Mouse (Mus musculus): ENCODE results near the gene Cand2. TPM values are rescaled to one million over a fixed set of nuclear protein-coding genes. Genes with fewer than 3 reads are reported as not detected.
"Not testable (repeated sequence)": the region's sequence is repeated elsewhere in the genome, so short reads cannot be mapped to it uniquely, and the experiment has no call there.

Gene Cand2
- polyA plus RNA-seq, 1 experiment from 2014 or later = 33.6 TPM

DNA sequence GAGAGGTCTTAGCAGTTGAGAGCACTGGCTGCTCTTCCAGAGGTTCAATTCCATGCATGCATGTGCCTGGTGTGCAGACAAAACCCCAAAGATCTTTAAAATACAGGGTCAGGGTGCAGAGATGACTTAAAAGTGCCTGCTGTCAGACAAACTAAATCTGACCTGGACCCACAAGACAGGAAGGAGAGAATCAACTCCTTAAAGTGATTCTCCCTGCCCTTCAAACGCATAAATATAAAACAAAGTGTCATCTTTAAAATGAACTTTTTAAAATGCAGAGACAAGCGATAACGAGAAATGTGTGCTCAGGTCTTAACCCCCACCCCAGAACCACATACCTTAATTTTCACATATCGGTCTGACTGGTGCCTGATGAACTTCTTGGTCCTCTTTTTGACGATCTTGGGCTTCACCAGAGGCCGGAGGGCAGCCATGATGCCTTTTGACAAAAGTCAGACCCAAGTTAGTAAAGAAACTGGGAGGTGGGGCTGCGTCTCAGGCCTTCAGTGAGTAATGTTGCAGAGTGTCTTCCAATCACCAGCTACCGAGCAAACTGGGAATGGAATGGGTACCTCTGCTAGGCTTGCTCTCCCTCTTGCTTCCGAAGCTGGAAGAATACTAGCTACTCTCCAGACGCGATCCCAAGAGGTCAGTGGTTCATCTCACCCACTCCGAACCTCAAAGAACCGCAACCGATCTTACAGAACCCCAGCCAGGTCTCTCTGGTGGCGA is 33.3 kb downstream of the Cand2 start:
- H3K4me1 ChIP-seq = peaks cover 24% of the 10 kb centered on the region
- H3K4me3 ChIP-seq (replicated peaks) = peak overlapping the region; percentile 77
- H3K4me2 ChIP-seq (replicated peaks) = peak overlapping the region; percentile 80
- 3% methylated on average over 15 of the region's 15 CpGs for WGBS
- no peaks in the 10 kb centered on the region for H3K27me3 ChIP-seq
- H3K9me3 ChIP-seq (replicated peaks) = no peaks in the 10 kb centered on the region
- H3K27ac ChIP-seq (replicated peaks) = peak overlapping the region; percentile 97
- peaks cover 47% of the 10 kb centered on the region for H3K36me3 ChIP-seq
- H3K9ac ChIP-seq = peak overlapping the region; percentile 85
- no peak for ATAC-seq (ENCODE audit: insufficient number of reproducible peaks, low FRiP score, low TSS enrichment, low read depth)

DNA sequence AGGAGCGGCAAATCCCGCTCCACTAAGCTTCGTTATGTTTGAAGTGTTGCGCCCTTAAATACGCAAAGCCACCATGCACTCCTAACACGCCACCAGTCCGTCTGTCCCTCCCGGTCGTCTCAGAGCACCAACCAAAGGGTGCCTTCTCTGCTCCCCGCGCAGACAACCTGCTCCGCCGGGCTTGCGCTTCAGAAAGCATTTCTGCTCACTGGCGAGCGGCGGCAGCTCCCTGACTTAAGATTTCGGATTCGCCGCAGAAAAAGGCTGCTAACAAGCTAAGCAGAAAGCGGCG is 33.8 kb downstream of the Cand2 start:
- H3K4me3 ChIP-seq (replicated peaks) = peak overlapping the region; percentile 77
- H3K4me2 ChIP-seq (replicated peaks) = peak overlapping the region; percentile 80
- no peak for ATAC-seq (ENCODE audit: insufficient number of reproducible peaks, low FRiP score, low TSS enrichment, low read depth)
- peaks cover 42% of the 10 kb centered on the region for H3K36me3 ChIP-seq
- under 1% methylated on average over 22 of the region's 22 CpGs for WGBS
- H3K27me3 ChIP-seq = no peaks in the 10 kb centered on the region
- peaks cover 24% of the 10 kb centered on the region for H3K4me1 ChIP-seq
- H3K27ac ChIP-seq (replicated peaks) = peak overlapping the region; percentile 97
- H3K9me3 ChIP-seq (replicated peaks) = no peaks in the 10 kb centered on the region
- H3K9ac ChIP-seq = peak overlapping the region; percentile 85

DNA sequence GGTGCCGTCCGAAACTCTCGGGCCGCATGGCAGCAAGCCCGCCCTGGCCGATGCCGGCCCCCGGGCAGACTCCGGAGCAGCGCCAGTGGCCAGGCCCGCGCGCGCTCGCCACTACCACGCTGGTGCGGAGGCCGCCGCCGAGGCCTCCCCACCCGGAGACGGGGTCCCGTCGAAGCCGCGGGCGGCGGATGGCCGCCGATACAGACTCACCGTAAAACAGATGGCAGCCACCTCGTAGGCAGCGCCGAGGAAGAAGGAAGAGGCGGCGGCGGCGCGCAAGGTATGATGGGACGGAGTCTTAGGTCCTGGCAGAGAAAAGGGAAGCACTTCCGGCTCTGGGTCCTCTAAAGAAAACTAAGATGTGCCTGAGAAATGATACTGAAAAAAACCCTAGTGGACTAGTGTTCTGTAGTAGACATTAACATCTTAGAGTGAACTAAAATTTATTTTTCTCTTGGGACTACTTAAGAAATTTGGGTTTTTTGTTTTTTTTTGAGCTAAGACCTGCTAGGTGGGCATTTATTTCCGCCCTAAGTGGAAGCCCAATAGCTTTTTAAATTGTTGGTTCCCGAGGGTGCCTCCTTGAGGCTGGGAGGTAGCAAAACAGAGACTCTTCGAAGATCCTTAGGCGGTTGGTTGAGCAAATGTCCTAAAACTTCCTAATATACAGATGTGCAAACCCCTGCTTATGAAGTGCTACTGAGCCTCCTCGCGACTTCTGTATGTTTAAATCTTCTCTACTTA is 34.3 kb downstream of the Cand2 start, which contains the start of gene Rpl32:
Gene Rpl32, minus strand, starts transcription at position 260 of the 744 bp plus-strand sequence.
- Histone ChIP-seq H3K4me2 (replicated peaks) (peak within 1 kb of the TSS; percentile 80), H3K4me1 (peaks cover 22% of the 10 kb centered on the region), H3K4me3 (replicated peaks) (peak within 1 kb of the TSS; percentile 77), H3K27me3 (no peaks in the 10 kb centered on the region), H3K27ac (replicated peaks) (peak within 1 kb of the TSS; percentile 97), H3K36me3 (peaks cover 37% of the 10 kb centered on the region), H3K9ac (peak within 1 kb of the TSS; percentile 85), H3K9me3 (replicated peaks) (no peaks in the 10 kb centered on the region)
- WGBS = under 1% methylated on average over 47 of the region's 47 CpGs
- peak; percentile 86 for ATAC-seq (ENCODE audit: insufficient number of reproducible peaks, low FRiP score, low TSS enrichment, low read depth)

DNA sequence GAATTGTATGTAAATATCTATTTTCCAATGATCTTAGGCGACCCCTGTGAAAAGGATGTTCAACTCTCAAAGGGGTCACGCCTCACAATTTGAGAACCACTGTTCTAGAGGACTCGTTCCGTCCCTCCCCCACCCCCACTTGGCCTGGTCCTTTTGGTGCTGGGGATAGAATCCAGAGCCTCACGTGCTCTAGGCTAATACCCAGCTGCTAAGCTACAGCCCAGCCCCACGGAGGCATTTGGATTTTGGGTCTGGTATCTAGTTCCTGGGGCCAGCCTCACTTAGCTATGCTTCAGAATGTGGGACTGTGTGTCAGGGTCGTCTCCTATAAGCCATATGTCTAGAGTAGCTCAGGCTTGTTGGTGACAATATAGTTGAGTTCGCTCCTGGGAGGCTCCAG is 37.3 kb downstream of the Cand2 start:
- H3K4me2 ChIP-seq (replicated peaks) = no peak overlapping the region
- peaks cover 9% of the 10 kb centered on the region for H3K4me1 ChIP-seq
- ATAC-seq (ENCODE audit: insufficient number of reproducible peaks, low FRiP score, low TSS enrichment, low read depth) = no peak
- H3K27ac ChIP-seq (replicated peaks) = no peak overlapping the region
- no peak overlapping the region for H3K4me3 ChIP-seq (replicated peaks)
- no peak overlapping the region for H3K9ac ChIP-seq
- peaks cover 8% of the 10 kb centered on the region for H3K36me3 ChIP-seq
- H3K9me3 ChIP-seq (replicated peaks) = no peaks in the 10 kb centered on the region
- 65% methylated on average over 8 of the region's 8 CpGs for WGBS
- H3K27me3 ChIP-seq = no peaks in the 10 kb centered on the region

DNA sequence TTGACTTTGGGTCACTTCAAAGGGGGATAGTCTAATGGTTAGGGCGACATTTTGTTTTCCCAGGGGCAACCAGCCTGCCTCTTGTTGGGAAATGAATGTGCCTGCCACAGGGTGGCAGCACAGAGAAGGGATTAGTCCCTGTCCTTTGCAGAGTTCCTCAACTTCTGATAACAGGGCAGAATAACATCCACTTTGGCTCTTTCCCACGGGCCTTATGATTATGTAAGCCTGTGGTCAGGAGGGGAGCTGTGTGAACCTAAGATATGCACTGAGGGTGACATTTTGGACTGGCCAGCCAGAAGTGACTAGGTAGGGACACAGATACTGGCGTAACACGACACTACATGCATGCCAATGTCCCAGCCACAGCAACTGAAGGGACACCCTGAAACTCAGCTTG is 39.8 kb downstream of the Cand2 start:
- no peaks in the 10 kb centered on the region for H3K27me3 ChIP-seq
- H3K4me1 ChIP-seq = no peaks in the 10 kb centered on the region
- no peak overlapping the region for H3K9ac ChIP-seq
- no peak overlapping the region for H3K4me2 ChIP-seq (replicated peaks)
- 0 out of 2 replicates have a peak, but pooled peaks have one; percentile 25 for ATAC-seq (ENCODE audit: insufficient number of reproducible peaks, low FRiP score, low TSS enrichment, low read depth)
- no peaks in the 10 kb centered on the region for H3K9me3 ChIP-seq (replicated peaks)
- WGBS = 26% methylated on average over 4 of the region's 4 CpGs
- no peaks in the 10 kb centered on the region for H3K36me3 ChIP-seq
- no peak overlapping the region for H3K4me3 ChIP-seq (replicated peaks)
- H3K27ac ChIP-seq (replicated peaks) = no peak overlapping the region

DNA sequence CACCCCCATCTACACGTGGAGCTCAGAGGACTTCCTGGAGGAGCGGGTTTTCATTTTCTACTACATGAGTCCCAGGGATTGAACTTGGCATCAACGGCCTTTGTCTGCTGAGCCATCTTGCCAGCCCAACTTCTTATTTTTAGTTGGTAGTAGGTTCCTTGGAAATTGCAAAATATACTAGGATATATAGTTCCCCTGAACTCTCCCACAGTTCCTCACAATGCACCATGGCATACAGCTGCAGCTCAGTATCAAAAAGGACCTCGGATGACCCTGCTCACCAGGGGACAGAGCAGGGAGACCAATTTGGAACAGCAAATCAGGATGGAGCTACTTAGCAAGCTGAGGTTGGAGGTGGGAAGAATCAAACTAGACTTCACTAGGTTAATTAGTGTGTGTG is 40.7 kb downstream of the Cand2 start:
- no peak for ATAC-seq (ENCODE audit: insufficient number of reproducible peaks, low FRiP score, low TSS enrichment, low read depth)
- no peaks in the 10 kb centered on the region for H3K9me3 ChIP-seq (replicated peaks)
- no peaks in the 10 kb centered on the region for H3K27me3 ChIP-seq
- H3K4me2 ChIP-seq (replicated peaks) = no peak overlapping the region
- H3K36me3 ChIP-seq = no peaks in the 10 kb centered on the region
- H3K4me3 ChIP-seq (replicated peaks) = no peak overlapping the region
- no peaks in the 10 kb centered on the region for H3K4me1 ChIP-seq
- WGBS = 72% methylated on average over 4 of the region's 4 CpGs
- no peak overlapping the region for H3K27ac ChIP-seq (replicated peaks)
- H3K9ac ChIP-seq = no peak overlapping the region

DNA sequence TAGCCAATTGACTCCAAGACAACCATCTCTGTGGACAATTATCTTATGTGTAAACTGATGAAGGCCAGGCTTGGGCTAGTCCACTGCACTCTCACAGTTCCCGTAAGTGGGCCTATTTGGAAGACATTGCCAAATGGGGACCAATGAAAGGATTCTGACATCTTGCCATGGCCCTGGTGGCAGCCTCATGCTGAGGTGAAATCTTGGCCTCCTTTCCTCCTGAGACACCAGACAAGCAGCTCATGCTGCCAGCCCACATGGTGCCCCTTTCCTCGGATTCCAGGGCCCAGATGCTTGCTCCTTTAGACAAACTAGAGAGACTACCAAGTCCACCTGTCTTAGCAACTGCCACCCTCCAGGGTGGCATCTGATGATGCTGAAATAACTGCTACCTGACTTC is 43.8 kb downstream of the Cand2 start:
- Histone ChIP-seq H3K4me3 (replicated peaks) (no peak overlapping the region), H3K4me1 (no peaks in the 10 kb centered on the region), H3K27ac (replicated peaks) (no peak overlapping the region), H3K9me3 (replicated peaks) (no peaks in the 10 kb centered on the region), H3K36me3 (no peaks in the 10 kb centered on the region), H3K27me3 (no peaks in the 10 kb centered on the region), H3K4me2 (replicated peaks) (no peak overlapping the region), H3K9ac (no peak overlapping the region)
- 70% methylated on average over 2 of the region's 2 CpGs for WGBS
- no peak for ATAC-seq (ENCODE audit: insufficient number of reproducible peaks, low FRiP score, low TSS enrichment, low read depth)

DNA sequence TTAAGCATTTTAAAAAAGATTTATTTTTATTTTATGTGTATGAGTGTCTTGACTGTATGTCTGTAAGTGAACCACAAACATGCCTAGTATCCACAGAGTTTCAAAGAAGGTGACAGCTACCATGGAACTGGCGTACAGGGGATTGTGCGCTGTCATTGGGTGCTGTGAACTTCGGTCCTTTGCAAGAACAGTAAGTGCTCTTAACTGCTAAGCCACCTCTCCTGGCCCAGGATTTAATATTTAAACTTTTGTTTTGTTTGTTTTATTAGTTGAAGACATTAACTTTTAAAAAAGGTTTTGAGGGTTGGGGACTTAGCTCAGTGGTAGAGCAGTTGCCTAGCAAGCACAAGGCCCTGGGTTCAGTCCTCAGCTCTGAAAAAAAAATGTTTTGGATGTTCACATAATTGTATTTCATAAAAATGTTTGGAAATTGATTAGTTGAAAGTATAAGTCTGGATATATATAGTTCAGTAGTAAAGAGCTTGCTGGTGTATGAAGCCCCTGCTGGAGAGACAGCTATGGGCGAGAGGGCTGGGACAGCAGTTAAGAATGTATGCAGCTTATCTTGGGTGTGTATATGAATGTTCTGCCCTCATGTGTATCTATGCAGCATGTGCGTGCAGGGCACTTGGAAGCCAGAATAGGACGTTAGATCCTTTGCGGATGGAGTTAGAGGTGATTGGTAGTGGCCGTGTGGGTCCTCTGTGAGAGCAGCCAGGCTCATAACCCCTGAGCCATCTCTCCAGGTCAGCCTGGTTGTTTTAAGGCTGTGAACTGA is 47.1 kb downstream of the Cand2 start:
- WGBS = 85% methylated on average over 8 of the region's 8 CpGs
- Histone ChIP-seq H3K4me2 (replicated peaks) (no peak overlapping the region), H3K9ac (no peak overlapping the region), H3K4me3 (replicated peaks) (no peak overlapping the region), H3K9me3 (replicated peaks) (no peaks in the 10 kb centered on the region), H3K27me3 (no peaks in the 10 kb centered on the region), H3K4me1 (no peaks in the 10 kb centered on the region), H3K27ac (replicated peaks) (no peak overlapping the region), H3K36me3 (no peaks in the 10 kb centered on the region)
- no peak for ATAC-seq (ENCODE audit: insufficient number of reproducible peaks, low FRiP score, low TSS enrichment, low read depth)

DNA sequence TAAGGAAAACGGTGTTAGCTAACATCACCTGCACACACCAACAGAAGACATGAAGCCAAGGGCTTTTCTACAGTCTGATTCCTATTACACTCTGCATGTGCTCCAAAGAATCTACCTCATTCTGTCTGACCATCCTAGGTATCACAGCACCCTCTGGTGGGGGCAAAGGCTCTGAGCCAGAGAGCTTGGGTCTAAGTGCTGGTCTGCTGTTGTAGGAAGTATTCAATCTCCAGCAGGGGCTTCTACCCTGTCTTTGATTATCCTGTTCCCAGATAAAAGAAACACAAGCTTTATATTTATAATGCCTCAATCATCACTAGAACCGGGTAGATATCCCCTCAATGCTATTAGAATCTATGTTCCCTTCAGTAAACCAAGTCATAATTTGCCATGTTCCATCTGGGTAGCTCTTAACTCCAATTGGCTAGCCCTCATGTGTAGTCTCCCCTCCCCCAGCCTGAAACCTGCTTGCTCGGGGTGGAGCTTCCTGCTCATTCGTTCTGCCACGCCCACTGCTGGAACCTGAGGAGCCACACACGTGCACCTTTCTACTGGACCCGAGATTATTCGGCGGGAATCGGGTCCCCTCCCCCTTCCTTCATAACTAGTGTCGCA is 49.6 kb downstream of the Cand2 start:
- H3K36me3 ChIP-seq; H3K9ac ChIP-seq; H3K4me1 ChIP-seq; H3K27ac ChIP-seq (replicated peaks); H3K27me3 ChIP-seq; H3K9me3 ChIP-seq (replicated peaks): not testable (repeated sequence)
- Histone ChIP-seq H3K4me2 (replicated peaks) (peak overlapping the region; percentile 42), H3K4me3 (replicated peaks) (peak overlapping the region; percentile 28)
- ATAC-seq (ENCODE audit: insufficient number of reproducible peaks, low FRiP score, low TSS enrichment, low read depth) = peak; percentile 87
- 4% methylated on average over 5 of the region's 11 CpGs for WGBS

DNA sequence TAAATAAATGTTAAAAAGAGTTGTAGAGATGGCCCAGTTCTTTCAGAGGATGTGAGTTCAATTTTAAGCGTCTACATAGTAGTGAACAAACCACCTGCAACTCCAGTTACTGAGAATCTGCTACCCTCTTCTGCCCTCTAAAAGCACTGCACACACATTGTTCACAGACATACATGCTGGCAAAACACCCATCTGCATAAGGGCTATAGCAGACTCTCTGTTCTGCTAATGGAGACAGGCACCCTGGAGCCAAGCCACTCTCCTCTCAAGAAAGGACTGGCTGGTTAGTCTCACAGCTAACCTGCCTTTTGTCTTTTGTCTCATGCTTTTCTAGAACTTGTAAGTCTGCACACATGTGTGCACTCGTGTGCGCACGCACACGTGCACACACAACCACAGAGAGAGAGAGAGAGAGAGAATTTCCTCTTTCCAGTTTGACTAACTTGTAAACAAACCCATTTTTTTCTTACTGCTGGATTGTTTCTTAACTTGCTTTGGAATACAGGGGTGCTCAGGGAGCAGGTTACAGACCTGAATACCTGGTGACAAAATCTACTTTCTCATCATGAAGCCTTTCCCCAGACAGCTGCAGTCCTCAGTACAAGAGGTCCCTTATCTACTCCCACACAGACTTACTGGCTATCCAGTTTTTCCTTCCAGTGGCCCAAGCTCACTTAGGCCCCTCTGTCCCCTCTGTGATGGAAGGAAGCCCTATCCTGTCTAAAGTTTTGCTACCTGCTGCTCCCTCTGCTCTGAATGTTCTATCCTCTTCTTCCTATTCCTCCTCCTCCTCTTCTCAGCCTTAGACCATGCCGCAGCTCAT is 56.7 kb downstream of the Cand2 start:
- 80% methylated on average over 6 of the region's 6 CpGs for WGBS
- Histone ChIP-seq H3K4me1 (no peaks in the 10 kb centered on the region), H3K27me3 (no peaks in the 10 kb centered on the region), H3K4me2 (replicated peaks) (no peak overlapping the region), H3K27ac (replicated peaks) (no peak overlapping the region), H3K4me3 (replicated peaks) (no peak overlapping the region), H3K9me3 (replicated peaks) (no peaks in the 10 kb centered on the region), H3K9ac (no peak overlapping the region), H3K36me3 (no peaks in the 10 kb centered on the region)
- no peak for ATAC-seq (ENCODE audit: insufficient number of reproducible peaks, low FRiP score, low TSS enrichment, low read depth)

All from embryonic facial prominence, embryonic 15.5 days (tissue).